Mouse (Mus musculus) kidney, postnatal 25 days (tissue): ENCODE results near the gene Ccser2.
"Not testable (repeated sequence)": the region's sequence is repeated elsewhere in the genome, so short reads cannot be mapped to it uniquely, and the experiment has no call there.

ENCODE experiments used
- DNase-seq, 2 experiments: peaks; one replicate each; pipeline ENCODE4 v3.0.0; 2021; ENCODE audit warnings: mixed read lengths in 2 of 2

Gene Ccser2

GRCm38 (mm10) chr14:36968628-36969147, at the start of gene Ccser2:
Ccser2 (minus strand) TSS chr14:36968777.
- peak; percentile 98 for DNase-seq

GRCm38 (mm10) chr14:37015894-37016293, 47.3 kb upstream of the Ccser2 start:
- peak in 1 of 2 experiments; percentile 41 for DNase-seq

- no peak for DNase-seq
Measured at GRCm38 (mm10) chr14:37013644-37014043, 45.1 kb upstream of the Ccser2 start.

GRCm38 (mm10) chr14:37009686-37010085, 41.1 kb upstream of the Ccser2 start:
- no peak for DNase-seq

- no peak for DNase-seq
Measured at GRCm38 (mm10) chr14:37006489-37006888, 37.9 kb upstream of the Ccser2 start.

GRCm38 (mm10) chr14:37005865-37006264, 37.3 kb upstream of the Ccser2 start:
- DNase-seq: no peak

- DNase-seq: no peak
Measured at GRCm38 (mm10) chr14:37003431-37004095, 35.0 kb upstream of the Ccser2 start.

GRCm38 (mm10) chr14:37002852-37003251, 34.3 kb upstream of the Ccser2 start:
- no peak for DNase-seq

GRCm38 (mm10) chr14:37000780-37001179, 32.2 kb upstream of the Ccser2 start:
- DNase-seq: not testable (repeated sequence)

GRCm38 (mm10) chr14:36989784-36990183, 21.2 kb upstream of the Ccser2 start:
- DNase-seq: peak; percentile 81 to 83

- DNase-seq: peak in 1 of 2 experiments; percentile 8
Measured at GRCm38 (mm10) chr14:36985693-36986092, 17.1 kb upstream of the Ccser2 start.

- no peak for DNase-seq
Measured at GRCm38 (mm10) chr14:36975019-36975418, 6.4 kb upstream of the Ccser2 start.

- peak; percentile 43 to 75 for DNase-seq
Measured at GRCm38 (mm10) chr14:36971211-36971610, 2.6 kb upstream of the Ccser2 start.

- peak in 1 of 2 experiments; percentile 28 for DNase-seq
Measured at GRCm38 (mm10) chr14:36969861-36970420, 1.4 kb upstream of the Ccser2 start.

- peak; percentile 48 to 77 for DNase-seq
Measured at GRCm38 (mm10) chr14:36968076-36968627, 425 bp downstream of the Ccser2 start.

GRCm38 (mm10) chr14:36965421-36965820, 3.2 kb downstream of the Ccser2 start:
- no peak for DNase-seq

- no peak for DNase-seq
Measured at GRCm38 (mm10) chr14:36962477-36962876, 6.1 kb downstream of the Ccser2 start.

- no peak for DNase-seq
Measured at GRCm38 (mm10) chr14:36957719-36958118, 10.9 kb downstream of the Ccser2 start.

- DNase-seq: peak in 1 of 2 experiments; percentile 53
Measured at GRCm38 (mm10) chr14:36957261-36957660, 11.3 kb downstream of the Ccser2 start.

- DNase-seq: no peak
Measured at GRCm38 (mm10) chr14:36956717-36957116, 11.9 kb downstream of the Ccser2 start.

- DNase-seq: no peak
Measured at GRCm38 (mm10) chr14:36952687-36953426, 15.7 kb downstream of the Ccser2 start.

GRCm38 (mm10) chr14:36952142-36952541, 16.4 kb downstream of the Ccser2 start:
- DNase-seq: peak in 1 of 2 experiments; percentile 29

GRCm38 (mm10) chr14:36942716-36943115, 25.9 kb downstream of the Ccser2 start:
- no peak for DNase-seq
